Mouse (Mus musculus) cerebellum, postnatal 36 days (tissue): ENCODE data around the gene Ttc7.

Source experiments
- DNase-seq, 2 experiments: peaks; one replicate each; pipeline ENCODE4 v3.0.0; 2021 to 2022; ENCODE audit warnings: mixed read lengths in 2 of 2

Gene Ttc7

GRCm38 (mm10) chr17:87282706-87283053 is at the start of gene Ttc7:
Gene Ttc7, plus strand, starts transcription at chr17:87282886.
- DNase-seq = peak; percentile 77 to 86

GRCm38 (mm10) chr17:87235019-87235418 is 47.7 kb upstream of the Ttc7 start:
- DNase-seq = no peak

GRCm38 (mm10) chr17:87236725-87237650 is 45.7 kb upstream of the Ttc7 start:
- DNase-seq = no peak

- DNase-seq = no peak
These were observed 44.9 kb upstream of the Ttc7 start for GRCm38 (mm10) chr17:87237826-87238225.

GRCm38 (mm10) chr17:87246103-87246502 is 36.6 kb upstream of the Ttc7 start:
- DNase-seq = no peak

- no peak for DNase-seq
These were observed 28.3 kb upstream of the Ttc7 start for GRCm38 (mm10) chr17:87254384-87254783.

- no peak for DNase-seq
These were observed 27.0 kb upstream of the Ttc7 start for GRCm38 (mm10) chr17:87255672-87256071.

- no peak for DNase-seq
These were observed 19.3 kb upstream of the Ttc7 start for GRCm38 (mm10) chr17:87263401-87263800.

GRCm38 (mm10) chr17:87264054-87264830 is 18.4 kb upstream of the Ttc7 start:
- DNase-seq = no peak

- no peak for DNase-seq
These were observed 17.5 kb upstream of the Ttc7 start for GRCm38 (mm10) chr17:87264927-87265791.

GRCm38 (mm10) chr17:87265792-87266186 is 16.9 kb upstream of the Ttc7 start, which contains the start of gene Mcfd2:
Gene Mcfd2, minus strand, starts transcription at chr17:87265935.
- DNase-seq = peak; percentile 82 to 91

GRCm38 (mm10) chr17:87269454-87269853 is 13.2 kb upstream of the Ttc7 start:
- no peak for DNase-seq

- DNase-seq = no peak
These were observed 7.0 kb upstream of the Ttc7 start for GRCm38 (mm10) chr17:87275363-87276341.

GRCm38 (mm10) chr17:87282007-87282705 is 530 bp upstream of the Ttc7 start:
- DNase-seq = peak; percentile 34 to 42

- DNase-seq = peak; percentile 27 to 49
These were observed 519 bp downstream of the Ttc7 start for GRCm38 (mm10) chr17:87283055-87283754.

GRCm38 (mm10) chr17:87283755-87284481 is 1.2 kb downstream of the Ttc7 start:
- DNase-seq = no peak

- DNase-seq = no peak
These were observed 1.9 kb downstream of the Ttc7 start for GRCm38 (mm10) chr17:87284482-87285040.

- no peak for DNase-seq
These were observed 3.2 kb downstream of the Ttc7 start for GRCm38 (mm10) chr17:87285731-87286465.
